Comparison of ENCODE assay signal across 14 mouse cellular contexts in the genomic region with DNA sequence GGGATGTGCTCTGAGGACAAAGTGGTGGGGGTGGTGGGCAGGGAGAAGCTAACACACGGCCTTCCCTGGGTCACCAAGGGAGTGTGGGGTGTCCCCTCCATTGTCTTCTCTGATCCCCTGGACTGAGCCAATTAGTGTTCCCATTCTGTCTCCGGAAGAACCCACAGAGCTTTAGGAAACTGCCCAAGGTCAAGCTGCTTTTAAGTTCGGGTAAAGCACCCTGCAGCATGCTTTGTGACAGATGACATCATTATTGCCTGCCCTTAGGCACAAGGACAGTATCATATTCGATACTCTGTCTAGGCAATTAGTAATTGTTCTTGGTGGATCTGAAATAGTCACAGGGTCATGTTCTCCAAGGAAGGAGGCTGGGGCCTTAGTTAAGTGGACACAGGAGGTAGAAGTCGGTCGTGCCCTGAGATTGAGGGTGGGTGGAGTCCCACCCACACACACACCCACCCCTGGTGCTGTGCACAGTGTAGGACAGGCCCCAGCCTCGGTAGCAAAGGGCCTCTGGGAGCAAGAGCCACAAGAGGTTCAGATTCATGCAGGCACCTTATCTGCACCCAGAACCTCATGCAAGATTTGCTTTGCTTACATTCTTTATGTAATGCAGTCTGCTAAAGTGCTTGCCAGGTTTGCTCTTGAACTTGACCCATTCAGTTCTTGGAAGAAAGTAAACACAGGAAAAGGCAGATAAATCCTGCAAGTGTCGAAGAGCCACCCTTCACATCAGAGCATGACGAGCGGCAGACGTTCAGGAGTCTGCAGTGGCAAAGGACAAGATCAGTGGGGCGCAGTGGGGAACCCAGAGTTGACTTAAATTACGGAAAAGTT. TPM values are rescaled to one million over a fixed set of nuclear protein-coding genes. Genes with fewer than 3 reads are reported as not detected.
A peak's percentile ranks its signal among the peaks of the same experiment; 100 is the strongest.
DNase-seq lines count a peak whose midpoint lies in the region; ATAC-seq and TF ChIP-seq lines count a peak whose summit lies in the region.
"Had no signal": no experiment of that assay in that cellular context is flagged by ENCODE, and none has a peak within 500 bp of the region (broad histone marks: within the 10 kb centered on the region; RNA-seq: fewer than 3 reads in every experiment).

No protein-coding gene starts in this region.

- ATAC-seq in heart, embryonic 14.5 days (ENCODE audit: insufficient number of reproducible peaks, insufficient read depth, low FRiP score, low read depth): no peak; the same call in 1 of the 2 replicates
- ATAC-seq in midbrain, embryonic 11.5 days (ENCODE audit: low FRiP score): peak; percentile 34; the same call in 1 of the 2 replicates
- peak; percentile 85 for ATAC-seq in lung, postnatal 0 days
- ATAC-seq in stomach, postnatal 0 days (ENCODE audit: low FRiP score, low TSS enrichment): peak; percentile 90

- no peak overlapping the region for H3K4me3 ChIP-seq in heart, embryonic 14.5 days (ENCODE audit: control insufficient read depth in 1 of 2, insufficient read depth in 1 of 2, low read depth in 1 of 2, low read length in 2 of 2)
- no peak overlapping the region for H3K4me3 ChIP-seq in heart, adult 2 months
- H3K4me3 ChIP-seq in midbrain, embryonic 11.5 days (ENCODE audit: low read depth, low read length): no peak overlapping the region
- no peak overlapping the region for H3K4me3 ChIP-seq in midbrain, embryonic 10.5 days
- no peak overlapping the region for H3K4me3 ChIP-seq in lung, postnatal 0 days (ENCODE audit: low read depth, low read length)
- H3K4me3 ChIP-seq in stomach, postnatal 0 days (ENCODE audit: low read depth, low read length): no peak overlapping the region

- DNase-seq in heart, adult 2 months: no peak
- DNase-seq in midbrain, embryonic 11.5 days (ENCODE audit: low spot score, missing footprints): no peak
- DNase-seq in midbrain, embryonic 10.5 days (ENCODE audit: low spot score): no peak
- peak; percentile 77 for DNase-seq in lung, postnatal 0 days (ENCODE audit: low spot score)
- peak; percentile 67 for DNase-seq in stomach, postnatal 0 days (ENCODE audit: low spot score)
- no peak for DNase-seq in urinary bladder, adult 2 months (ENCODE audit: low spot score)
- no peak for DNase-seq in T-cell, adult 2 months (ENCODE audit: low spot score)
- DNase-seq: cerebellum, postnatal 14 days; gastrocnemius, postnatal 14 days; kidney, adult 9 months; thymus, postnatal 36 days had no signal

- no peaks in the 10 kb centered on the region for H3K79me2 ChIP-seq in heart, adult 2 months (replicated peaks; ENCODE audit: control insufficient read depth, insufficient read depth, low read length)

- peaks cover 48% of the 10 kb centered on the region for H3K36me3 ChIP-seq in heart, embryonic 14.5 days (ENCODE audit: control insufficient read depth, insufficient read depth, low read length)
- H3K36me3 ChIP-seq in heart, adult 2 months (ENCODE audit: control insufficient read depth, insufficient read depth, low read length): no peaks in the 10 kb centered on the region
- peaks cover 28% of the 10 kb centered on the region for H3K36me3 ChIP-seq in midbrain, embryonic 11.5 days (ENCODE audit: control insufficient read depth, insufficient read depth, low read length)
- peaks cover 65% of the 10 kb centered on the region for H3K36me3 ChIP-seq in midbrain, embryonic 10.5 days
- H3K36me3 ChIP-seq in lung, postnatal 0 days (ENCODE audit: insufficient read depth, low read length): peaks cover 30% of the 10 kb centered on the region
- peaks cover 17% of the 10 kb centered on the region; the same call in 1 of the 2 replicates for H3K36me3 ChIP-seq in stomach, postnatal 0 days (ENCODE audit: control insufficient read depth, insufficient read depth, low read length)

- H3K9ac ChIP-seq in heart, embryonic 14.5 days (ENCODE audit: low read length): no peak overlapping the region; the same call in 1 of the 2 replicates
- no peak overlapping the region for H3K9ac ChIP-seq in heart, adult 2 months (ENCODE audit: low read depth, low read length)
- H3K9ac ChIP-seq in midbrain, embryonic 11.5 days (ENCODE audit: low read length): no peak overlapping the region
- no peak overlapping the region for H3K9ac ChIP-seq in lung, postnatal 0 days (replicated peaks; ENCODE audit: low read depth)
- H3K9ac ChIP-seq in stomach, postnatal 0 days (ENCODE audit: low read length): no peak overlapping the region

- H3K9me3 ChIP-seq in heart, embryonic 14.5 days (ENCODE audit: control insufficient read depth, low read length): no peaks in the 10 kb centered on the region
- no peaks in the 10 kb centered on the region for H3K9me3 ChIP-seq in midbrain, embryonic 11.5 days (ENCODE audit: control insufficient read depth, low read length)
- no peaks in the 10 kb centered on the region; the same call in 1 of the 2 replicates for H3K9me3 ChIP-seq in midbrain, embryonic 10.5 days (replicated peaks)
- no peaks in the 10 kb centered on the region for H3K9me3 ChIP-seq in lung, postnatal 0 days (ENCODE audit: low read length)
- H3K9me3 ChIP-seq in stomach, postnatal 0 days (ENCODE audit: control insufficient read depth, low read length): no peaks in the 10 kb centered on the region

- peaks cover 30 to 40% of the 10 kb centered on the region in 2 experiments for H3K4me1 ChIP-seq in heart, embryonic 14.5 days (ENCODE audit: control insufficient read depth in 2 of 2, insufficient read depth in 2 of 2, low read length in 2 of 2)
- peaks cover 1% of the 10 kb centered on the region; the same call in 1 of the 2 replicates for H3K4me1 ChIP-seq in heart, adult 2 months (ENCODE audit: control insufficient read depth, insufficient read depth, low read length)
- no peaks in the 10 kb centered on the region for H3K4me1 ChIP-seq in midbrain, embryonic 11.5 days (ENCODE audit: control insufficient read depth, insufficient read depth, low read length)
- H3K4me1 ChIP-seq in midbrain, embryonic 10.5 days: no peaks in the 10 kb centered on the region
- H3K4me1 ChIP-seq in lung, postnatal 0 days (ENCODE audit: insufficient read depth, low read depth, low read length): peaks cover 9% of the 10 kb centered on the region; the same call in 1 of the 2 replicates
- H3K4me1 ChIP-seq in stomach, postnatal 0 days (replicated peaks; ENCODE audit: control insufficient read depth, insufficient read depth): peaks cover 2% of the 10 kb centered on the region; the same call in 1 of the 2 replicates

- H3K27ac ChIP-seq in heart, embryonic 14.5 days (replicated peaks in 1 of 2; ENCODE audit: control insufficient read depth in 1 of 2, insufficient read depth in 1 of 2, low read depth in 2 of 2, low read length in 2 of 2): peak overlapping the region; percentile 7 to 60; a peak in 3 of 4 replicates
- H3K27ac ChIP-seq in heart, adult 2 months: no peak overlapping the region
- H3K27ac ChIP-seq in midbrain, embryonic 11.5 days (ENCODE audit: low read depth, low read length): no peak overlapping the region
- H3K27ac ChIP-seq in midbrain, embryonic 10.5 days (replicated peaks): no peak overlapping the region
- H3K27ac ChIP-seq in lung, postnatal 0 days (ENCODE audit: low read length): 0 out of 2 replicates have a peak overlapping the region, but pooled peaks have one; percentile 15
- peak overlapping the region; percentile 49 for H3K27ac ChIP-seq in stomach, postnatal 0 days (replicated peaks)

- H3K27me3 ChIP-seq in heart, embryonic 14.5 days (ENCODE audit: control insufficient read depth, insufficient read depth, low read length): no peaks in the 10 kb centered on the region
- no peaks in the 10 kb centered on the region for H3K27me3 ChIP-seq in heart, adult 2 months (ENCODE audit: control insufficient read depth, insufficient read depth, low read length)
- no peaks in the 10 kb centered on the region for H3K27me3 ChIP-seq in midbrain, embryonic 11.5 days (ENCODE audit: control insufficient read depth, insufficient read depth, low read length)
- H3K27me3 ChIP-seq in midbrain, embryonic 10.5 days (ENCODE audit: low read depth, poor library complexity, severe bottlenecking): no peaks in the 10 kb centered on the region
- H3K27me3 ChIP-seq in lung, postnatal 0 days (replicated peaks; ENCODE audit: insufficient read depth, low read length): no peaks in the 10 kb centered on the region
- H3K27me3 ChIP-seq in stomach, postnatal 0 days (ENCODE audit: control insufficient read depth, insufficient read depth, low read length): no peaks in the 10 kb centered on the region

- 37% methylated on average over 13 of the region's 13 CpGs for WGBS in heart, embryonic 14.5 days
- WGBS in heart, adult 2 months: 45% methylated on average over 13 of the region's 13 CpGs
- 80% methylated on average over 13 of the region's 13 CpGs for whole genome bisulfite sequencing in midbrain, embryonic 11.5 days
- WGBS in midbrain, embryonic 10.5 days: 84% methylated on average over 13 of the region's 13 CpGs
- 15% methylated on average over 13 of the region's 13 CpGs for WGBS in lung, postnatal 0 days
- 14% methylated on average over 13 of the region's 13 CpGs for WGBS in stomach, postnatal 0 days

- no peak for TF ChIP-seq POLR2A in heart, adult 2 months (IDR thresholded peaks at IDR 0.05; ENCODE audit: insufficient read depth, low read depth, low read length)

- no peak for TF ChIP-seq CTCF in heart, adult 2 months (IDR thresholded peaks at IDR 0.05)
- no peak for TF ChIP-seq CTCF in lung, postnatal 0 days (IDR thresholded peaks at IDR 0.05)
- no peak for TF ChIP-seq CTCF in stomach, postnatal 0 days (IDR thresholded peaks at IDR 0.05; ENCODE audit: low read depth)

- TF ChIP-seq EP300 in heart, adult 2 months (IDR thresholded peaks at IDR 0.05; ENCODE audit: insufficient read depth, low read depth, low read length): no peak
- peak; percentile 75 for TF ChIP-seq EP300 in lung, postnatal 0 days (IDR thresholded peaks at IDR 0.05)
- TF ChIP-seq EP300 in stomach, postnatal 0 days (optimal IDR thresholded peaks at IDR 0.05): no peak

- no peak overlapping the region for H3K4me2 ChIP-seq in heart, embryonic 14.5 days (ENCODE audit: low read length)
- H3K4me2 ChIP-seq in midbrain, embryonic 11.5 days: no peak overlapping the region
- H3K4me2 ChIP-seq in lung, postnatal 0 days (replicated peaks; ENCODE audit: low read depth, low read length): no peak overlapping the region
- peak overlapping the region; percentile 5; the same call in 1 of the 2 replicates for H3K4me2 ChIP-seq in stomach, postnatal 0 days (replicated peaks; ENCODE audit: low read depth)

- intact Hi-C loops in heart, adult 2 months (cut with DNase I): no loop called here

RNA-seq across cellular contexts. Expression of gene Itm2c, which starts 14.9 kb away (rescaled TPM):
- polyA plus RNA-seq in heart, embryonic 14.5 days (2014; fragmentation: Nextera tagmentation; extraction: Ambion mirVana): 129 and 189 TPM in 2 replicates
- total RNA-seq in heart, adult 2 months (2021): 10 to 100 TPM; 60.3 to 62.0 TPM
- 101 and 137 TPM in 2 replicates for polyA plus RNA-seq in heart, adult 2 months (2012; rRNA removed)
- polyA plus RNA-seq in midbrain, embryonic 11.5 days (2014; fragmentation: Nextera tagmentation; extraction: Ambion mirVana): 78.1 and 78.7 TPM in 2 replicates
- polyA plus RNA-seq in midbrain, embryonic 10.5 days (2016; fragmentation: Nextera tagmentation; extraction: Ambion mirVana): 121 and 137 TPM in 2 replicates
- polyA plus RNA-seq in lung, postnatal 0 days (2015; fragmentation: Nextera tagmentation; extraction: Ambion mirVana): 221 and 244 TPM in 2 replicates
- polyA plus RNA-seq in stomach, postnatal 0 days (2015; fragmentation: Nextera tagmentation; extraction: Ambion mirVana): 134 and 147 TPM in 2 replicates
- 160 and 190 TPM in 2 replicates for polyA plus RNA-seq in urinary bladder, adult 2 months (2012; rRNA removed)

RNA-seq across cellular contexts. Expression of gene 4933407L21Rik, which starts 19.3 kb away (rescaled TPM):
- 0.11 and 0.26 TPM in 2 replicates for polyA plus RNA-seq in heart, embryonic 14.5 days (2014; fragmentation: Nextera tagmentation; extraction: Ambion mirVana)
- total RNA-seq in heart, adult 2 months (2021): not detected
- not detected in 2 replicates for polyA plus RNA-seq in heart, adult 2 months (2012; rRNA removed)
- polyA plus RNA-seq in midbrain, embryonic 11.5 days (2014; fragmentation: Nextera tagmentation; extraction: Ambion mirVana): 0.36 and 0.97 TPM in 2 replicates
- polyA plus RNA-seq in midbrain, embryonic 10.5 days (2016; fragmentation: Nextera tagmentation; extraction: Ambion mirVana): 0.20 and 1.0 TPM in 2 replicates
- polyA plus RNA-seq in lung, postnatal 0 days (2015; fragmentation: Nextera tagmentation; extraction: Ambion mirVana): 0.11 and 0.30 TPM in 2 replicates
- polyA plus RNA-seq in stomach, postnatal 0 days (2015; fragmentation: Nextera tagmentation; extraction: Ambion mirVana): 0.16 and 0.18 TPM in 2 replicates
- 0.08 and 0.41 TPM in 2 replicates for polyA plus RNA-seq in urinary bladder, adult 2 months (2012; rRNA removed)
- total RNA-seq: adrenal gland, postnatal 36 days had no signal
- polyA plus RNA-seq: small intestine, adult 2 months had no signal

RNA-seq across cellular contexts. Expression of gene Gpr55, which starts 51.8 kb away (rescaled TPM):
- 0.07 TPM in 1 of 2 replicates, not detected in the other for polyA plus RNA-seq in heart, embryonic 14.5 days (2014; fragmentation: Nextera tagmentation; extraction: Ambion mirVana)
- not detected for total RNA-seq in heart, adult 2 months (2021)
- polyA plus RNA-seq in heart, adult 2 months (2012; rRNA removed): 0.03 TPM in 1 of 2 replicates, not detected in the other
- polyA plus RNA-seq in midbrain, embryonic 11.5 days (2014; fragmentation: Nextera tagmentation; extraction: Ambion mirVana): not detected in 2 replicates
- not detected in 2 replicates for polyA plus RNA-seq in midbrain, embryonic 10.5 days (2016; fragmentation: Nextera tagmentation; extraction: Ambion mirVana)
- polyA plus RNA-seq in lung, postnatal 0 days (2015; fragmentation: Nextera tagmentation; extraction: Ambion mirVana): 0.14 and 0.26 TPM in 2 replicates
- 0.08 and 0.16 TPM in 2 replicates for polyA plus RNA-seq in stomach, postnatal 0 days (2015; fragmentation: Nextera tagmentation; extraction: Ambion mirVana)
- polyA plus RNA-seq in urinary bladder, adult 2 months (2012; rRNA removed): 0.06 and 0.08 TPM in 2 replicates
- total RNA-seq: gastrocnemius, postnatal 14 days had no signal

Comparison
In these comparisons a context has a peak if more than half of its experiments do, and no peak if none do; other contexts are left out.
1. H3K27ac ChIP-seq: peak in heart, embryonic 14.5 days (2 of 2), lung, postnatal 0 days (single experiment) and stomach, postnatal 0 days (single experiment); none in heart, adult 2 months (single experiment), midbrain, embryonic 11.5 days (single experiment) and midbrain, embryonic 10.5 days (single experiment).
2. DNase-seq: peak in lung, postnatal 0 days (single experiment) and stomach, postnatal 0 days (single experiment); none in heart, adult 2 months (0 of 2), midbrain, embryonic 11.5 days (single experiment), midbrain, embryonic 10.5 days (single experiment), urinary bladder, adult 2 months (single experiment) and T-cell, adult 2 months (single experiment).